Mouse (Mus musculus): ENCODE measurements around the gene Mest.

Gene Mest

DNA sequence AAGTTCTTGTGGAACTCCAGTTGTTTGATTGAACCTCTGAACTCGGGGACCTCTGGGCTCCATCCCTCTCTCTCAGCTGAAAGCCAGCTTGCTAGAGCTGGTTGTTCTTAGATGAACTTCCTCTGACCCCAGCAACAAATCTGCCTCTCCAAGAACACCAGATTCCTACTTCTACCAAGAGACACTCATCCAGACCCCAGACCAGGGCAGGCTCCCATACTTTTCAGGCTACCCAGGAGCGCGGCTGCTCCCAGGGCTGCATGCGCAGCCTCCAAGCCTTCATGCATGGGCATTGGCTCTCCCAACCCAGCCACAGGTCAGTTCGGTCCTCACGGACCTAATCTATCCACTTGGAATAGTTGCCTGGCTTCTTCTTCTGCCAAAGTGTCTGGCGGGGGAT lies at the start of gene Mest:
Mest (plus strand) TSS at position 217 of the 400 bp plus-strand sequence.
- no peak for ATAC-seq (ENCODE audit: insufficient number of reproducible peaks, low FRiP score, low TSS enrichment)

DNA sequence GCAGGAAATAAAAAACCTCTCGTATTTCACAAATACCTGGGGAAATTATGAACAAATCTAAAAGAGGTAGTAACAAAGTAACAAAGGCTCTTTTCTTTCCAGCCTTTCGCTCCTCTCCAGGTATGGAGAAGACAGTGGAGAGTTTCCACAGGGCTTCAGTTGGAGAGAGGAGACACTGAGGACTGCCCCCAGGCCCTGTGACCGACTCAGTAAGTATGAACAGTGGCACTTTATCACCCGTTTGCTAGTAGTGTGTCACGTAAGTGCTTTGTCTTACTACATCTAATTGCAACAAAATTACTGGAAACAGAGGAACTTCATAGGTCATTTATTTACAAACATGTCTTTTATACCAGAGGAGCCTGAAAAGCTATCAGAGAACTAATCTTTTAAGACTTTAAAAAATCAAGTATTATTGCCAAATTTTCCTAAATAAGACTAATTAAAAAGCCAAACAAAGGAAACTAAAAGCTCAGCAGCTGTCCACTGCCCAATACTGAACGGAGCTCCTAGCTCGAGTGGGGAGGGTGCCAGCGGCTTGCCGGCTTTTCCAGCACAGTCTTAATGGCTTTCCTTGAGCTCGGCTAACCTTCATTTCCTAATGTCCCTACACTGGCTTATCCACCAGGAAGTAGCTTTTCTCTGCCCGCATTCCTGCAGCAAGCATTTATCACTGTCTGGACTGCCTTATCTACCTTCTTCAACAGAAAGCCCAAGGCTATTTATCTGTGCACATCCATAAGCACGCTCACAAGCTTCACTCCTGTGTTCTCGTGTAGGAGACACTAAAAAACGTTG lies 49.4 kb upstream of the Mest start:
- ATAC-seq (ENCODE audit: insufficient number of reproducible peaks, low FRiP score, low TSS enrichment), result no peak

DNA sequence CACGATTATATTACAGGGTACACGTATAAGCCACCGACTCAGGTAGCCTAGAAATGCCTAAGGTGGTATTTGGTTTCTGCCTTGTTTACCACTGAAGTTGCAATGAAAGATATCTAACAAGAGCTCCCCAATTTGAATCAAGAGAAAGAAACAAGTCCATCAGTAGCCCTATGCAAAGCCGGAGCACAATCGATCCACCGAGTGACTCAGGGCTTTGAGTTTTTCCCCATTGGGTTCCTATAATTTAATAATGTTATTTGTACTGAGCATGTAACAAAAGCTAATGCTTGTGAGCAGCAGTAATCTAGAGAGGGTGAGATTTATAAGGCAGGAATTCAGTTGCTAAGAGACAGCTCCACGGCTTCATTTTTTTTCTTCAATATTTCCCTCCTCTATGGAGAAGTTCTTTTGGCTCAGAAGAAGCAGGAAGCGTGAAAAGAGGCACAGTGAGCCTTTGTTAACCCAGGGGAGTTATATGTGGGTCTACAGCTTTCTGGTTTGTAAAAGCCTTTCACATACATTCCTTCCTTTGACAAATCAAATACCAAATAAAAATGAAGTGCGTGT lies 48.5 kb upstream of the Mest start:
- no peak for ATAC-seq (ENCODE audit: insufficient number of reproducible peaks, low FRiP score, low TSS enrichment)

DNA sequence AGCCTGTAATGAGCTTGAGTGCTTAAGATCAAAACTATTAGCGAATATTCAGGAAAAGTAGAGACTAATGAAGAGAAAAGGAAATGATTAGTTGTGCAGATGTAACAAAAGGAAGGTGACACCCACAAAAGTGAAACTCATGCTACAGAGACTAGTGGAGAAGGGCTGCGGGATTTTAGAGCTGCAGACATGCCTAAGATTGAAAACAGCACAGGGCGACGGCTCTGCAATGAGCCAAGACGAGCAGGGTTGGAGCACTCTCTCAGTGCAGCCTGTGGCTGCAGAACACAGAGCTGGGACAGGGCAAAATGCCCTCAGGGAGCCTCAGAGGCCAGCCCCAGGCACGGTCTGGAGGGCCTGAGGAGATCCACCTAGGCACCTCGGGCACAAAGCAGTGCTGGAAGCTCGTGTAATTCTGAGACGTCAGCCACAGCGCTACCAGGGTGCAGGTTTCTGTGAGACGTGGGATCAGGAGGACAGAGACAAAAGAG lies 48.0 kb upstream of the Mest start:
- peak; percentile 45; the same call in 1 of the 2 replicates for ATAC-seq (ENCODE audit: insufficient number of reproducible peaks, low FRiP score, low TSS enrichment)

DNA sequence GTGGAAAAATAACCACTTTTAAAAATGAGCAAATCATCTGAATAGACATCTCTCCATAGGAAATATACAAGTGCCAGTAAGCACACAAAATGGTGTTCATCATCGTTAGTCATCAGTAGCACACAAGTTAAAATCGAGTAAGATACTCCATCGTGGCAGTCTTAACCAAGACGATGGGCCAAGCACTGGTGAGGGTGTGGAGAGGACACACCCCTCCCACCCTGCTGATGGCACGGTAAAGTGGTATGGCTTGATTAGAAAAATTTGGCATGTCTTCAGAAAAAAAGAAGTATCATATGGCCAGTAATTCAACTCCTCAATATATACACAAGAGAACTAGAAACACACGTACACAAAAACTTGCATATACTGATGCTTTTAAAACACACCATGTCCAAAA lies 46.8 kb upstream of the Mest start:
- no peak for ATAC-seq (ENCODE audit: insufficient number of reproducible peaks, low FRiP score, low TSS enrichment)

DNA sequence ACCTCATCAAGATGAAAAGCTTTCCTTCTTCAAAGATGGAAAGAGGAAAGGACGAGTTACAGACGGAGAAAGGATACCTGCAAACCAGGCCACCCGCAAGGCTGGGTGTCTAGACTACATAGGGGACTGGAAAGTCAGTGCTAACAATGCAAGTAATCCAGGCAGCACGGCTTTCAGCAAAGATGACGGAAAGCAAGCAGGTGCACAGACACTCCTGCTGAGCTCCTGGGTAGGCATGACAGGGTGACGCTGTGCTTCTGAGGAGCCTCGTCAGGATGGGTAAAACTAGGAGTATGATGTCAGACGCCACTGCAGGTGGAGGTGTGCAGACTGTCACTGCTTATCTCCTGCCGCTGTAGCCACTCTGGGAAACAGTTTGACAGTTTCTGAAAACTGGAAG lies 45.8 kb upstream of the Mest start:
- ATAC-seq (ENCODE audit: insufficient number of reproducible peaks, low FRiP score, low TSS enrichment), result no peak

DNA sequence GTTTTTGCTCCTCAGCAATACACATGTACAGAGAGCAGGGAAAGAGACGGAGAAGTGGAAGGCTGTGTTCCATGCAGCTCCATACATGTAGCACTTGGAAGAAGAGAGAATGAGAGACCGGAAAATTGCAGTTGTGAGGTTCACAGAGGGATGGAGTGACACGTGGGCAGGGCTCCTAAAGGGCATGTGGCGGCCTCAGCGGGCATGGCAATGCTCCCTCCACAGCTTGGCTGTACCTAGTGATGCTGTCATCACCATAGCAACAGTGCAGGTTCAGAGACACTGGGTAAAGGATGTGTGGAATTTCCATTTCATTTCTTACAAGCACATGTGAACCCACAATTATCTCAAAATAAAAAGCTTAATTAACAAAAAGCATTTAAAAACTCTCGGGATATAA lies 44.9 kb upstream of the Mest start:
- peak; percentile 69; the same call in 1 of the 2 replicates for ATAC-seq (ENCODE audit: insufficient number of reproducible peaks, low FRiP score, low TSS enrichment)

DNA sequence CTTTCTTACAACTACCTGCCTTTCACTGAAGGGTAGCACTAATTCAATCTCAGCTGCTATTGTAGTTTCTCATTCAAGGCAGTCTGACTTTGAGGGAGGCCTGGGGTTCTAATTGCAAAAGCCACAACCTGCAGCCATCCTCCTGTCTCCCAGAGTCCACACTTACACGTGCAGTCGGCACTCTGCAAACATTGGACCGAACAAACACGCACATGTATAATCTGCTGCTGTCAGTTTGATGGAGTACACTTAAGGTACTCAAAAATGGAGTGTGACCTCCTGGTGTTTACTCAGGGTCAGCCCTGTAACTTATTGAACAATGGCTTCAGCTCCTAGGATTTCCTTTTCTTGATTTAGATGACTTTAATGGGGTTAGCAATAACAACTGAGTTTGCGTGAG lies 43.8 kb upstream of the Mest start:
- ATAC-seq (ENCODE audit: insufficient number of reproducible peaks, low FRiP score, low TSS enrichment), result no peak

DNA sequence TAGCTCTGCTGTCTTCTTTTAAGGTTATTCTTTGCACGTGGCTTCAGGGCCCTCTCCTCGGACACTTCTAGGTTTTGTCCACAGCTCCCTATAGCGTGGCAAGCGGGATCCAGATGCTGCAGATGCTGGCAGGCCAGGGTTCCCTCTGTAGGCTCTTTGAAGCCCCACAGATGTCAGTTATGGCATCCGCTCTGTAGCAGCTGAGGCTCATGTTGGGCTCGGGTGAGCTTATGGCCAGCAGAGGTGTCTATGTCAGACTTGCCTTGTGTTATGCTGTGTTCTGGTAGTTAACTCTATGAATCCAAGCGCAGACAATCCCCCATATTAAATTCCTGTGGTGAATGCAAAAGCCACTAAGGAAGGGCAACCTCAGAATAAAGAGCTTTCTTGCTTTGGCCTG lies 42.9 kb upstream of the Mest start:
- no peak for ATAC-seq (ENCODE audit: insufficient number of reproducible peaks, low FRiP score, low TSS enrichment)

DNA sequence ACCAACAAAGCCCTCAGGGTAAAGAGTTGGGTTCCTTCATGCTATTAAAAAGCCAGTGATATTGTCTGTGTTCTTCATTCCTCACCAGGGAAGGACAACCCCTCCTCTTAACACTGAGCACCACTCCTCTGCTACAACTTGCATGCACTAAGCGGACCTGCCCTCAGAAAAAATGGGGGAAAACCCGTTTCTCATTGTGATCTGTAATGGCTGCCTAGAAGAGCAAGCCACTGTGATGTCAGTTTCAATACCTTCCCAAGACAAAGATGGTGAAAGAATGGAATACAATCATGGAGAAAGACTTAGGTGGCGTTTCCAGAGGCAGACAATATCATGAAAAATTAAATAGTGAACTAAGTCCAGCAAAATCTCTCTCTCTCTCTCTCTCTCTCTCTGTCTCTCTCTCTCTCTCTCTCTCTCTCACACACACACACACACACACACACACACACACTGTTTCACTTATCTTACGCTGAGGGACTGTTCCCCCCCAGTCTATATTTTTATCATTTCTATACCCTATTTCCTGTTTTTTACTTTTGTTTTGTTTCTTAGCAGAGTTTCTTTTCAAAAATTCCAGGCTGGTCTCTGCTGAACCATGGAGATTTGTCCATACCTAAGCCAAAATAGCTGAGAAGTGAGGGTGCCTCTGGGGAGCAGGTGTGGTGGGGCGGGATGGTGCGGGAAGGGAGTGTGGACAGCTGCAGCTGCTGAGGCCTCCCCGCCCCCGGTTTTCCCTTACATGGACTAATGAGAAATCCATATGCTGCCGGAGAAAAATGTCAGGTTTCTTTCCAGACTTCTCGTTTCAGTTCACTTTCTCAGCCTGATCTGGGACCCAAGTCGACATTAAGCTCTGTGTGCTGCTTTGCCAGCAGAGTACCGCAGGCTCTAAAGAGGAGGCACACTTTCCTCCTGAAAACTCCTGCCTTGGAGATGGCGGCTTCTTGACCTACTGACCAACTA lies 41.1 kb upstream of the Mest start:
- no peak for ATAC-seq (ENCODE audit: insufficient number of reproducible peaks, low FRiP score, low TSS enrichment)

DNA sequence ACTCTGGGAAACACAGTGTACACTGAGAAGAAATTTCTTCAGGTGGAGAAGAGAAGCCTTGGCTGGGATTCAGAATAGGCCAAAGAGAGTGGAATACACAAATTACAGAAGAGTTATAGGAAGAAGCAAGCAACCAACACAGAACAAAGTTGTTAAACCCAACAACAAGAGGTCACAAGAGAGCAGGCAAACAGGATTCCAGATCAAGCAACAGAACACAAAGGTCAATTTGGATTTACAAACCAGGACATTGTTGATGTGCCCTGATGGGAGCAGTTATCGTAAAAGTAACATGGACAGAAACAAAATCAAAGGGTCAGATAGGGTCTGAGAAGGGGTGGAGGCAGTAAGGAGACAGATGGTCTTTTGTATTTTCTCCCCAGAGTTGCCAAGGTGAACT lies 38.8 kb upstream of the Mest start:
- no peak for ATAC-seq (ENCODE audit: insufficient number of reproducible peaks, low FRiP score, low TSS enrichment)

DNA sequence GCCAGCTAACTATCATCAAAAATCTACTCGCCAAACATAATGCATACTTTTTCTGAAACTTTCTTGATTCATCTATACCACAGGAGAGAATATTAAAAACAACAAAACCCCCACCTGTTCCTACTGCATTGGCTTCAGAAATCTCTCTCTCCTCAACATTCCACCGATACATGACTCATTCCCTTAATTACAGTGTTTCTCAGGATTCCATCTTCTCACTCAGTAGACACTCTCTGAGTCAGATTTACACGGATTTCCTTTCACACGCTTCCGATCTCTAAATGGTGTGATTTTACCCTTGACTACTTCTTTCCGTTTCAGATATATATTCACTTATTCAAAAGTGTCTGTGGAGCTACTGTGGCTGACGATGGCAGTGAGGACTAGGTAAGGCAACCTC lies 36.1 kb upstream of the Mest start:
- ATAC-seq (ENCODE audit: insufficient number of reproducible peaks, low FRiP score, low TSS enrichment), result no peak

DNA sequence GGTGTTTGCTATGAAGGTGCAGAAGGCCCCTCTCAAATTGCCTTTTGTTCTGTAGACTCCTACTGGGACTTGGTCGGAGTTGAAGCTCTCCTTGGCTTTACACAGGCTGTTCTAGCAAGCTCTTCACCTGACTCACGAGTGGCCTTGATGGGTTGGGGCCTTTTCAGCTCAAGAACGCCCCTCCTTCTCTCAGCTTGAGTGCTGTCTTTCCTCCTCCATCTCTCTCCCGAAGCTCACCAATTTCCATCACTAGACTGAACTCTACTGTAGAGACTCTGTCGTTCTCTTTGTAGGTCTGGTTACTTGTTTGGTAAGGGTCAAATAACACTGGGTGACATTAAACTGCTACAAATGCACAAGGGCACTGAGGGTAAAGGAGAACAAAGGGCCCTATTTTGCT lies 30.5 kb upstream of the Mest start:
- ATAC-seq (ENCODE audit: insufficient number of reproducible peaks, low FRiP score, low TSS enrichment), result no peak

DNA sequence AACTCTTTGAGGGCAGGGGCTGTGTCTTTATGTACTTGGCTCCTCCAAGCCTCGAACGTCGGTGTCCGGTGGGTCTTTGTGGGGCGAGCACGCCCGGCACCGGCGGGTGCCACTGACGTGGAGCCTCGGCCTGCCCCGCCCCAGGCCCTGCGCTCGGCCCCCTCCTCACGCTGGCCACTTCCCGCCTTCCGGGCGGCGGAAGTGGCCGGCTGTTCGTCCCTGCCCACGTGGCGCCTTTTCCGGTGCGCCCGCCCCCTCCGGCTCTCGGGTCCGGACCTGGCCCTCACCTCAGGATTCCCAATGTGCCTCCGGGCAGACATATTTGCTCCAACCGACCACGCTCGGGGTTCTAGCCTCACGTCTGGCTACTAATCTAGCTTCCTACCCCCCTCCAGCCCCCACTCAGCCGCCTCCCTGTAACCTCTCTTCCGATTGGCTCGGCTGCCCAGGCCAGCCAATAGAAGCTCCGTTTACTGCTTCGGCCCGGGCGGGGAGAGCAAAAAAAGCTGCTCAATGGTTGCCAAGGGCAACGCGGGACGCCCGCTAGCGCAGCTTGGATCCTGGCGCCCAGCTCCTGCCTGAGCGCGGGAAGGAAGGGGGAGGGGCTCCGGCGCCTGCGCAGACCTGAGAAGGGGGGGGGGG lies 29.9 kb upstream of the Mest start, which contains the start of gene Cep41:
Cep41 (minus strand) TSS at position 400 of the 642 bp plus-strand sequence.
- ATAC-seq (ENCODE audit: insufficient number of reproducible peaks, low FRiP score, low TSS enrichment), result peak; percentile 97

DNA sequence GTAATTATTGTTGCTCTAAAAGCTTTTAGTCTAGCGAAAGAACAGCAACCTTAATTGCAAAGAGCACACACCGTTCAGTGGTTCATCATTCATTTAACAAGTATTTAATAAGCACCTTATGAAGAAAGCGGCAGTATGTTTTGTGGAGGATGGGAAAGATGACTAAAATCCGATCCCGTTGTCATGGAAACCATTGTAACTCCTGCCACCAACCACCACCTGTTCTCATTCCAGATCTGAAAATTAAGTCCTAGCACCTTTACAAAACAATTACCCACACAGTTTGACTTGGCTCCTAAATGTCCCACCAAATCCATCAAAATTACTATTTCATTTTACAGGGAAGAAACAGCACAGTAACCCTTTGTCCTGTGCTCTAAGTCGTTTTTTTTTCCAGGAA lies 29.1 kb upstream of the Mest start:
- 0 out of 2 replicates have a peak, but pooled peaks have one; percentile 18 for ATAC-seq (ENCODE audit: insufficient number of reproducible peaks, low FRiP score, low TSS enrichment)

DNA sequence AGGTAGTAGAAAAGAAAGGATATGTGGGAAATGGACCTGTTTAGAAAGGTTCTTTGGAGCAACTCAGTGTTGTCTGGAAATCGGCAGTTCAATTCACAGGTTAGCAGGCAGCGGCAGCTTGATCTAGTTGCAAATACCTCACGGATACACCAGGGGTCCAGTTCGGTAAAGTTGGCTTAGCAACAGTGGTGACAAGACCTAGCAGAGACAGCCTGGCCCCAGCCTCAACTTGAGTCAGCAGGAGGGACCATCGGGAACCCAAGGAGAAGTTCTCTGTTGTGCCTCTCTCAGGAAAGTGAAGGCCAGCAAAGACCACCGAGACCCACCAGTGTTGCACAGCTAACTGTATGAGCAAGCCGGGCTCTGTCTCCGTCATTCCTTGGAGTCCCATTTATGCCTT lies 28.2 kb upstream of the Mest start:
- no peak for ATAC-seq (ENCODE audit: insufficient number of reproducible peaks, low FRiP score, low TSS enrichment)

DNA sequence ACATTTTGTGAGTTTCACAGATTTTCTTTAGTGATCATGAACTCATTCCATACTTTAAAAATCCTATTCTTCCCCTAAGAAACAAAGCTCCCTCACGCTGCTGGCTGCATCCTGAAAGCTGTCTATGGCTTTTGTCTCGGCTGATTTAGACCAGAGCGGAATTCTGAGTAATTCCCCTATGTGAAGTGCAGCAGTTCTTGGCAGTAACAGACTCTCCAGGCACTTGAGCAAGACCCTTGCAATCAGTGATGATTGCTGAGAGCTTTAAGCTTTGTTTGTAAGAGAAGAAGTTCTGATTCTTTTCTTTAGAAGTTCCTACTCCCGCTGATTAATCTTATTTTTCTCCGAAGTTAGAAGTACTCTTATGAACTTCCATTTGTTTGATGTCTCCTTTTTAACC lies 25.9 kb upstream of the Mest start:
- no peak for ATAC-seq (ENCODE audit: insufficient number of reproducible peaks, low FRiP score, low TSS enrichment)

DNA sequence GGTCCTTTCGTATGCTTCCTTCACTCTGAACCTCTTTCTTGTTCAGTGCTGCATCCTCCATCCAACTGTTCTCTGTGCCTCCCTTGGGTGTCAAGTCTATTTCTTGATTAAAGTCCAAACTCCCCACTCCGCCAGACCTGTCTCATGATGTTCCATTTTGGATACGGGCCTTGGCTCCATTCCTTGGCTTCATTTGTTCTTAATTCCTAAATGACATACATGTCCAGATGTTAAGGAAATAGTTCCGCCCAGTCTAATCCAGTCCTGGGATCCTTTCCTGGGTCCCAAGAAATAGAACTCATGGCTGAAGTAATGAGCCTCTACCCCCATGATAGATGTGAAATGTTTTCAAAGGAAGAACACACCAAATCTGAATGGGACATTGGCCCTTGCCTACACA lies 25.3 kb upstream of the Mest start:
- ATAC-seq (ENCODE audit: insufficient number of reproducible peaks, low FRiP score, low TSS enrichment), result no peak

DNA sequence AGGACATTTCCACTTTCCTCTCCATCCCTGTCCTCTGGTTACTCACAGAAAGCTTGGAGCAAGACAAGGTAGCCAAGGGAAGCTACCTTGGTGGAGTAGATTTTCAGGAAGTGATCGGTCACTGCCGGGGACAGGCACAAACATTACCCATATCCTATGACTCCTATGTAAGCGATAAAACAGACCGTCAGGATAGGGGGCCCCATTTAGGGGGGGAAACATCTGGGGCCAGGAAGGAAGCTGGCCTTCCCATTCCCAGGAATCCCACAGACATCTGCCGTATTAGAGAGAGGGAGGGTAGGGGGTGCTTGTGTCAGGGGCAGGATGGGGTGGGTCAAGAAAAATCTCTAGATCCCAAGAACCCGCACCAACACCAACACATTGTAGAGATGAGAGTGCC lies 23.2 kb upstream of the Mest start:
- no peak for ATAC-seq (ENCODE audit: insufficient number of reproducible peaks, low FRiP score, low TSS enrichment)

DNA sequence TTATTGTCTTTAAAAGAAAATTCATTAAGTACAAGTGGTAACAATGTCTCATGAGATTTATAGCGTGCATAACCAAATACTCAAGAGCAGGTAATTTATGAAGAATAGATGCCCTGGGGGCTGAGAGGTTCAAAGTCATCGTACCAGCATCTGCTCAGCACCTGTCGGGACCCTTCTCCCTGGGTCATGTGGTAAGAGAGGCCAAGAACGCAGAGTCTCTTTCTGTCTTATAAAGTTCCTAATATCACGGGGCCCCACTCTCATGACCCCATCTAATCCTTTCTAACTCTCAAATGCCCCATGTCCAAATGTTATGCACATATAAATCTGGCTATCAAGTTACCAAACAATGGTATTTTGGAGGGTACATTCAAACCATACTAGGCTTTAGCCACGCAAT lies 20.5 kb upstream of the Mest start:
- no peak for ATAC-seq (ENCODE audit: insufficient number of reproducible peaks, low FRiP score, low TSS enrichment)
